Mouse (Mus musculus) embryo, embryonic 9.5 days (tissue): ENCODE results near the gene Catsperd.
"Not testable (repeated sequence)": the region's sequence is repeated elsewhere in the genome, so short reads cannot be mapped to it uniquely, and the experiment has no call there.

Source experiments
- DNase-seq: peaks from one replicate; pipeline ENCODE4 v3.0.0-alpha.2; 2017; ENCODE audit errors: extremely low spot score

Catsperd gene

DNA sequence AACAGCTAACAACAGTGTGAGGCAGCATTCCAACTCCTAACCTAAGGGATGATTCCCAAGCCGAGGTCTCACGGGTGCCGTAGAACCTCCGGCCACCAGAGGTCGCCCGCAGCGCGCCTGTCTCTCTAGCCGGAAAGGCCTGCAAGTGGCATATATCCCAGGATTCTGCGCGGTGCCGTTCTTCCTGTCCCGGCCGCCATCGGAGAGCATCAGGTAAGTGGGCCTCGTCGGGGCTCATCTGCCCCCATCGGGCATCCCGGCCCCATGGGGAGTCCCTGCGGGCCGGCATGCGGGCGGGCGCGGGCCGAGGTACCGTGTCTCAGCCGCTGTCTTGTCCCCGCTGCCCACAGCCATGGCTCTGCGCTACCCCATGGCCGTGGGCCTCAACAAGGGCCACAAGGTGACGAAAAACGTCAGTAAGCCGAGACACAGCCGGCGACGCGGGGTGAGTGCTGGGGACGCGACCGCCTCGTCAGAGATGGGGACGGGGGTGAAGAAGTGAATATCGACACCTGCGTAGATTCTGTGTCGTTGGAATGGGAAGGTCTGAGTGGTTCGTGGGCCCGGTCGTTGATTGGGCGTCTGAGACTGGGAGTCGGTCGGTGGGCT lies 14.6 kb upstream of the Catsperd start, which contains the start of gene Rpl36:
TSS of gene Rpl36 (plus strand) at position 181 of the 609 bp plus-strand sequence.
- DNase-seq = peak; percentile 95

- DNase-seq = not testable (repeated sequence)
Measured at GRCm38 (mm10) chr17:56613893-56614292, 14.1 kb upstream of the Catsperd start.

- DNase-seq = no peak
Measured at GRCm38 (mm10) chr17:56614391-56615135, 13.4 kb upstream of the Catsperd start.

DNA sequence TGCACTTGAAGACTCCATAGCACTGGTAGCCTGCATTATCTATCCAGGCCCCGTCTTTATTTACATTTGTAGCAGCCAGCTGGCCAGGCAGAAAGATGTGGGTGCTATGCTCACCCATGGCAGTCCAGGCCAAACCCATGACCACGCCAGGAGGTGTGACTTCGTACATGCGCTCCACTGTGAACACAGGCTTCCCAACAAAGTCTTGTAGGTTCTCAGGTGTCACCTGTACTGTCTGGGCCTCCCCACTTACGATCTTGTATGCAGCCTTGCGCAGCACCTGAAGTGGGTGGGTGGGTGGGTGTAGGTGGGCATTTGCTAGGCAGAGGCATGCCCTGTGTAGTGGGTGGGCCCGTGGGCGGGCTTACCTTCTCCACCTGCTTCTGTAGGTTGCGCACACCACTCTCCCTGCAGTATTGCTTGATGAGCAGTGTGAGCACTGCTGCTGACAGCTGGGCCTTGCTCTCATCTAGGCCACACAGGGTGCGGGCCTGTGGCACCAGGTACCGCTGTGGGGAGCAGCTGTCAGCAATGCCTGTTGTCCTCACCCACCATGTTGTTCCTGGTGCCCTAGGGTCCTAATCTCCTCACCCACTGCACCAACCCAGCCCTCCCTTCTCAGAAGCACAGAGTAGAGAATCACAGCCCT lies 12.7 kb upstream of the Catsperd start:
- DNase-seq = no peak

DNA sequence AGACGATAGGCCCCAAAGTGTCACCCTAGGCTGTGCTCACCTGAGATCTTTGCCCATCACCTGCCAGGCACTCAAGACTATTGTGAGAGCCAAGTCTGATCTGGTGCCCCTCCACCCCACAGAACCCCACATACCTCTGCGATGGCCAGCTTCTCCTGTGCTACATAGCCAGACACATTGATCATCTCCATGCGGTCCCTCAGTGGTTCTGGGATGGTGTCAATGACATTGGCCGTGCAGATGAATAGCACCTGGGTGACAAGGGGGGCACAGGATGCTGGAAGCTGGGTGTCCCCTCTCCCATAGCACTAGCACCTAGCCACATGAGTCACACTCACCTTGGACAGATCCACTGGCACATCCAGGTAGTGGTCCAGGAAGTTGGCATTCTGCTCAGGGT lies 12.2 kb upstream of the Catsperd start:
- no peak for DNase-seq

DNA sequence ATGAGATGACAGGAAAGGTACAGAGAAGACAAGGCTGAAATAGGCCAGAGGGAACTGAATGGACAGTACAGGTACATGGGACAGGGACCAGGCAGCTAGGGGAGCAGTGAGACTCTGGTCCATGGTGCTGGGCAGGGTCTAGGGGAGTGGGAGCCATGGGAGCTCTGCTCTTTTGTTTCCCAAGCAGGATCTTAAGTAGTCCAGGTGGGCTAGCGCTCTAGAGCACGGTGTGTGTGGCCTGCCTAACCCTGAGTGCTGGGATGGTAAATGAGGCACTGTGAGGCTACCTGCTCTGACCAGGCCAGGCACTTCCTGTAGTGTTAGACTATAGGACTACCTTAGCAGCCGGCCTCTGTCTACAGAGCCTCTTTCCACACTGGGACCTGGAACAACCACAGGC lies 11.2 kb upstream of the Catsperd start:
- no peak for DNase-seq

DNA sequence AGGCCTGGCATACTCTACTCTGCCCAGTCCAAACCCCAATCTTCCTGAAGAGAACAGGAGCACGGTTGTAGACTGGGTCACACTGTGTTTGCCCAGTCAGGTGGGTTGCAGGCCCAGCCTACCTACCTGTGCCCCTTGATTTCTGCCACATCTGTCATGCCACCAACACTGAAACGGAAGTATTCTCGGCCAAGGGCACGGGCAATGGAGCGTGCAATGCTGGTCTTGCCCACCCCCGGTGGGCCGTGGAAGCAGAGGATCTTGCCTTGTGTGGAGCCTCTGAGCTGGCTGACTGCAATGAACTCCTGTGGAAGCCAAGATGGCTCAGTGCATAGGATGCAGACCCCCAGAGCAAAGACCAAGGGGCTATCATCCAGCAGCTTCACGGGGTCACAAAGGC lies 10.3 kb upstream of the Catsperd start:
- DNase-seq = no peak

DNA sequence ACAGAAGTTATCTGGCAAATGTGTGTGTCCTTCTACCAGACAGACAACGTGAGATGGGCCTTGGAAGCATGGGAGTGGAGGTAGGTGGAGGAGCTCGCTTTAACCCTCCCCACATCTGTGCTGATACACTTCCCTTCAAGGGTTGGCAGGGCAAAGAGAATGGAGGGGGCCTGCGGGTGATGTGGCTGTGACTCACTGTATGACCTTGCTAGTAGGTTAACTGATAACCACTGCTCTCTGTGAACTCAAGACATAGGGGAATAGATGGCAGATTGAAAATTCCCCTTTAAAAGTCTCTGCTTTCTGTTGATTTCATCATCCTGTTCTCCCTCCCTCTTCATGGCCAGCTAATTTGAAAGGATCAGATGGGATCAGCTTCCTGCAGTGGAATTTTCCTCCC lies 2.4 kb upstream of the Catsperd start:
- DNase-seq = no peak

DNA sequence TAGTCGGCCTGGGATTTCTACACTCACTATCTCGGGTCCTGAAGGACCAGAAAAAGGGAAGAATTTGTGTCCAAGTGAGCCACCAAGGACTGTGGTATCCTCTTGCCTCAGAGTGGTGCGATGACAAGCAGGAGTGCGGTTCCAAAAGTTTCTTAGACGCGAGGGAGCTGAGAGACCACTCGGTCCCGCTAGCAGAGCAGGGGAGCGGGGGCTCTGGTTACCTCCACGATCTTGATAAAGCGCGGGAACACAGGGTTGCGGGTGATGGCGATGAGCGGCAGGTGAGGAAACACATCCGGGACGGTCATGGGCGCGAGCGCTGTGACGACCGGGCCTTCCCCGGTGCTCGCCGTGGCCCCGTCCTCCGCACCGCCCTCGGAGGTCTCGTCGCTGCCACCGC lies 1.7 kb upstream of the Catsperd start:
- DNase-seq = no peak

- DNase-seq = peak; percentile 99
Measured at GRCm38 (mm10) chr17:56626754-56627470, 1.0 kb upstream of the Catsperd start, which contains the start of gene Lonp1. Gene Lonp1 (minus strand): TSS chr17:56626887.

DNA sequence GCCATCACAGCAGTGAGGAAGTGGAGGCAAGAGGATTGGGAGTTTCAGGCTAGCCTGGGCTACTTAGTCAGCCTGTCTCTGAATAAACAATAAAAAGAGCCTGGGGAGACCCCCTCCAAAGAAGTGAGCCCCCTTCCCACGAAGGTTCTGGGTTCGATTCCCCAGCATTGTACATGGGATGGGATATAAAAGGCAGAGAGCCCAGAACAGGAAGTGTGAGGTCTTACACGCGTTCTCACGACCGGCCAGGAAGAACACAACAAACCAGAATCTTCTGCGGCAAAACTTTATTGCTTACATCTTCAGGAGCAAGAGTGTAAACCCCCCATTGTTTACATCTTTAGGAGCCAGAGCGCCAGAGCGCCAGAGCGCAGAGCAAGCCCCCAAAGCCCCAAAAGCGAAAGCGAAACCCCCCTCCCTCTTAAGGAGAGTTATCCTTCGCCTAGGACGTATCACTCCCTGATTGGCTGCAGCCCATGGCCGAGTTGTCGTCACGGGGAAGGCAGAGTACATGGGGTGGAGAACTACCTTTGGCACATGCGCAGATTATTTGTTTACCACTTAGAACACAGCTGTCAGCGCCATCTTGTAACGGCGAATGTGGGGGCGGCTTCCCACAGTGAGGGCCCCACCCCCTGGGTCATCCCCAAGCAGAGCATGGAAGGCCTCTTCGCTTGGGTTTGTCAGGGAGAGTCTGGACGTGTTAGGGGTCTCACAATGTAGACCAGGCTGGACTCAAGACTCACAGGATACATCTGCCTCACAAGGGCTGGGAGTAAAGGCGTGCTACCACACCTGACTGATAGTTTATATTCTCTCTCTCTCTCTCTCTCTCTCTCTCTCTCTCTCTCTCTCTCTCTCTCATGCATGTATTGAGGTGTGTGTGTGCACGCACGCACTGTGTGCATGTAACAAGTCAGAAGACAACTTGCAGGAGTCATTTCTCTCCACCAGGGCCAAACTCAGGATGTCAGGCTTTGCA lies 2.1 kb downstream of the Catsperd start:
- DNase-seq = not testable (repeated sequence)

DNA sequence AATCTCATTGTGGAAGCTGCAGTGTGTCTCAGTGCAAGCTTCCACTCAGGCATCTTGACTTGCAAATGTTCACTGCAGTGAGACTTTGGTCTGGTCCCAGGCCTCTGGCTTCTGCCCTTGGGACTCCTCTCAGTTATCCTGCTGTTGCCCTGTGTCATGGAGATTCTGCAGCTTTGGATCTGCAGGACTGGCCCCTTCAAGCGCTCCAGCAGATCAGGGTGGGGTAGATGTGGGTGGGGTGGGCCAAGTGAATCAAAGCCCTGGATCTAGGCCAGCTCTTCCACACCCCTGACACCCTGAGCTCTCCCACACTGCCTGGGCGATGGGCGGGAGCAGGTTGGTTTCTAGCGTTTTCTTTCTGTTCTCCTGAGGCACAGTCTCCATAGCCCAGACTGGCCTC lies 3.9 kb downstream of the Catsperd start:
- DNase-seq = no peak

DNA sequence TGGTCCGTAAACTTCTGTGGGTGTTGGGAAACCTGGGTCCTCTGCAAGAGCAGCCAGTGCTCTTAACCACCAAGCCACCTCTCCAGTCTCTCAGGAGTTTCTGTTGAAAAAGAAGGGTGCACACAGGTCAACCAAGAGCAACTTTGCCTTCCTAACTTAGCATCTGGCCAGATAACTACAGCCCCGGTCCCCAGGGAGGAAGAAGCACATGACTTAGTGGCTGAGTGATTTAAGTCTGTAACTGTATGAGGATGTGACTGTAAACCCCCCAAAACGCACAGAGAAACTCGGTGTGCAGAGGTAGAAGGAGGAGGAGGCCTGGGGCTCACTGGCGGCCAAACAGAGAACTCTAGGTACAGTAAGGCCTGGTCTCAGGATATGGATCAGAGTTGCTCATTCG lies 6.1 kb downstream of the Catsperd start:
- no peak for DNase-seq

DNA sequence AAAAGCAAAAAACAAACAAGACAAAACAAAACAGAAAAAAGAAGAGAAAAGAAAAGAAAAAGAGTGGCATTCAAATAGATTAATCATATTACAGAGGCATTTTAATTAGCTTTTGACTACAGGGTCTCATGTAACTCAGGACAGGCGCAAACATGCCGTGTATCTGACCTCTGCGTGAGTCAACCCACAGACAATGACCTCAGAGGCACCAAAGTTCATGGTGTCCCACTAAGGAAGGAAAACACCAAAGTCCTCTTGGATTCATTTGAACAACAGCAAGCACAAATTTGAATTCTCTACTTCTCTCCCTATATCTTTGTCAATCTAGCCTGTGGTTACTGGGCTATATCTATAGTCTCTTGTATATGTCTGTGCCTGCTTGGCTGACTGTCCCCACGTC lies 15.3 kb downstream of the Catsperd start:
- DNase-seq = no peak

DNA sequence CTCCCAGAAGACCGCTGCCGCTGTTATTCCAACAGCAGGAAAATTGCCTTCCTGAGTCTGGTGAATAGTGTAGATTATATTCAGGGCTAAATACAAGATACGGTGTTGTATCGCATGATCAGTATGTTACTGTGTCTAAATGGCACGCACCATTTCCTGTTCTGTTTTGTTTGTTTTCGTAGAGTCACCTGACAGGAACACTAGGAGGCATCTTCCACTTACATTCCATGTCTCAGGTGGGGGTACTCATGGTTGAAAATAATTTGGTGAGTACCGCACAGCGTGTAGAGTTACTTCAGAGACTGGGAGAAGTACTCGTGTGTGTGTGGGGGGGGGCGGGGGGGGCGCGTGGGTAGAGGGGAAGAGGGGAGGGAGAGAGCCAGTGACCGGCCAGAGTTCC lies 19.6 kb downstream of the Catsperd start:
- no peak for DNase-seq

GRCm38 (mm10) chr17:56651801-56652200 lies 23.9 kb downstream of the Catsperd start:
- DNase-seq = no peak

GRCm38 (mm10) chr17:56654771-56655170 lies 26.8 kb downstream of the Catsperd start:
- DNase-seq = no peak

GRCm38 (mm10) chr17:56655311-56655710 lies 27.4 kb downstream of the Catsperd start:
- no peak for DNase-seq

DNA sequence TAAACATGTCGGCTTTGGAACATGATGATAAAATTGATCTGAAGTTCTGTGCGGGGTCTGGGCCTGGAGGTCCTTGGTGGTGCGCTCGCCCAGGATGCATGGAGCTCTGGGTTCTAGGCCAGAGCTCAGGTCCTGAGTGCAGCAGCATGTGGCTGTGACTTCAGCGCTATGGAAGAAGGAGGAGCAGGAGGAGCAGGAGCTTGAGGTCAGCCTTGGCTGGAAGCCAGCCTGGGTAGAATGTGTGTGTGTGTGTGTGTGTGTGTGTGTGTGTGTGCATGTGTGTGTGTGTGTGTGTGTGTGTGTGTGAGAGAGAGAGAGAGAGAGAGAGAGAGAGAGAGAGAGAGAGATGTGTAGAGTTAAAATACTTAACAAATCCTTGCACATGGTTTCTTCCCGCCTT lies 28.2 kb downstream of the Catsperd start:
- no peak for DNase-seq

DNA sequence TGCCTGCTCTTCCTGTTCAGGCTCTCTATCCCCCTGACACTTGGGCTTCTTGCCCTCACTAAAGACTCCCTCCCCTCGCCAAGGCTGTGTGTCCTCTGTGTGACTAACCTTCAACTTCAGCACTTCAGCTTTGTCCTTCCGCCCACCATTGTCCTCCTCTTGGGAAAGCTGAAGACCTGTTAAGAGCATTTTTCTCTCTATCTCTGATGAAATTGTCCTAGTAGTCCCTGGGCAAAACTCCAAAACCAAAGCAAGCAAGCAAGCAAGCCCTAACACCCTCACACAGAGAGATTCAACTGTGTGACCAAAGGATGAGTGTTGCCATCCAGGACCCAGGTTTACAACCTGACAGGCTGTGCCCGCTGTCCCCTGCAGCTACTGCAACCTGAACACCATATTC lies 35.7 kb downstream of the Catsperd start:
- DNase-seq = no peak

GRCm38 (mm10) chr17:56664333-56664732 lies 36.4 kb downstream of the Catsperd start:
- DNase-seq = peak; percentile 73
